ENCODE assay signal across 17 mouse cellular contexts in the genomic region with DNA sequence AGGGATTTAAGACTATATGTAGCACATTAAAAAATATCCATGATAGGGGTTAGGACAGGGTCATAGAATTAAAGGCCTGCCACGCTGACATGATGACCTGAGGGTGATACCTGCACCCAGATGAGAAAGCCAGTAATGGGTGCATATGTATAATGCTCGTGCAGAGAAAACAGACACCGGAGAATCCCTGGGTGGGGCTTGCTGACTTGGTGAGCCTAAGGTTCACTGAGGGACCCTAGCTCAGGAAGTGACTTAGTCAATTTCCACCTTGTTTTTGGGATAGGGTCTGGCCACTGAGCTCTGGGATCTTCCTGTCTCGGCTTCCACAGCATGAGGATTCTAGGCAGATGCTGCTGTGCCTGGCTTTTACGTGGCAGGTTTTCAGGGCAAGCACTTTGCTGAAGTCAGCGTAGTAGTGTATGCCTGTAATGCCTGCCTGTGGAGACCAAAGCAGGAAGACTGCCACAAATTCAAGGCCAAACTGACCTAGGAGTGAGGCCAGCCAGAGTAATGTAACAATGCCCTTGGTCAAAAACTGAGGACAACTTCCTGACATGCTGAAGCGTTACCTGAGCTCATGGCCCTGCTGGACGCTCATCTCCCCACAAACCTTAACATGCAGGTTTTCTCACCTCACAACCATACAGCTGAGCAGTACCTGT. TPM values are rescaled to one million over a fixed set of nuclear protein-coding genes. Genes with fewer than 3 reads are reported as not detected.
DNase-seq lines count a peak whose midpoint lies in the region; ATAC-seq and TF ChIP-seq lines count a peak whose summit lies in the region.
"Had no signal": no experiment of that assay in that cellular context is flagged by ENCODE, and none has a peak within 500 bp of the region (broad histone marks: within the 10 kb centered on the region; RNA-seq: fewer than 3 reads in every experiment).

No protein-coding gene starts in this region.

- TF ChIP-seq EP300 in stomach, postnatal 0 days (optimal IDR thresholded peaks at IDR 0.05), result no peak

- 0 out of 2 replicates have a peak, but pooled peaks have one; percentile 13 for ATAC-seq in forebrain, embryonic 16.5 days
- ATAC-seq in forebrain, embryonic 11.5 days (replicated peaks; ENCODE audit: low FRiP score), result no peak
- ATAC-seq in intestine, embryonic 15.5 days, result peak; percentile 22; the same call in 1 of the 2 replicates
- no peak; the same call in 1 of the 2 replicates for ATAC-seq in intestine, embryonic 16.5 days
- 0 out of 2 replicates have a peak, but pooled peaks have one; percentile 3 for ATAC-seq in stomach, embryonic 16.5 days (ENCODE audit: insufficient read depth, low FRiP score)
- ATAC-seq in stomach, postnatal 0 days (ENCODE audit: low FRiP score, low TSS enrichment), result no peak
- ATAC-seq: forebrain, postnatal 0 days had no signal

- no peak for DNase-seq in forebrain, embryonic 11.5 days (ENCODE audit: low spot score)
- no peak for DNase-seq in stomach, postnatal 0 days (ENCODE audit: low spot score)
- DNase-seq in gastrocnemius, postnatal 25 days, result no peak
- DNase-seq in cerebellum, adult 8-10 months, result no peak
- DNase-seq: cerebellum, adult 11 months; cerebellum, postnatal 25 days; forebrain, postnatal 0 days; kidney, postnatal 36 days; lung, postnatal 10 days; right cerebral cortex, postnatal 14 days had no signal

- 88% methylated on average over 8 of the region's 8 CpGs for WGBS in forebrain, embryonic 16.5 days
- WGBS in forebrain, embryonic 11.5 days, result 87% methylated on average over 8 of the region's 8 CpGs
- 85% methylated on average over 8 of the region's 8 CpGs for WGBS in intestine, embryonic 15.5 days
- 83% methylated on average over 8 of the region's 8 CpGs for WGBS in intestine, embryonic 16.5 days
- 84% methylated on average over 8 of the region's 8 CpGs for WGBS in stomach, embryonic 16.5 days
- 84% methylated on average over 8 of the region's 8 CpGs for WGBS in stomach, postnatal 0 days

- H3K4me2 ChIP-seq in forebrain, embryonic 16.5 days (ENCODE audit: low read length), result no peak overlapping the region
- H3K4me2 ChIP-seq in forebrain, embryonic 11.5 days (ENCODE audit: low read depth, low read length, severe bottlenecking), result no peak overlapping the region
- no peak overlapping the region for H3K4me2 ChIP-seq in intestine, embryonic 15.5 days (replicated peaks)
- no peak overlapping the region for H3K4me2 ChIP-seq in intestine, embryonic 16.5 days (ENCODE audit: low read depth, low read length)
- no peak overlapping the region for H3K4me2 ChIP-seq in stomach, embryonic 16.5 days (ENCODE audit: low read depth, low read length)
- H3K4me2 ChIP-seq in stomach, postnatal 0 days (replicated peaks; ENCODE audit: low read depth), result no peak overlapping the region
- H3K4me2 ChIP-seq: heart, embryonic 15.5 days; limb, embryonic 15.5 days; neural tube, embryonic 12.5 days had no signal

- H3K9me3 ChIP-seq in forebrain, embryonic 16.5 days (ENCODE audit: control insufficient read depth, low read length), result no peaks in the 10 kb centered on the region
- H3K9me3 ChIP-seq in forebrain, embryonic 11.5 days (ENCODE audit: control insufficient read depth, low read length), result no peaks in the 10 kb centered on the region
- H3K9me3 ChIP-seq in intestine, embryonic 15.5 days, result no peaks in the 10 kb centered on the region
- no peaks in the 10 kb centered on the region for H3K9me3 ChIP-seq in intestine, embryonic 16.5 days (ENCODE audit: control insufficient read depth, low read length)
- H3K9me3 ChIP-seq in stomach, embryonic 16.5 days (replicated peaks; ENCODE audit: control insufficient read depth, low read length), result no peaks in the 10 kb centered on the region
- no peaks in the 10 kb centered on the region for H3K9me3 ChIP-seq in stomach, postnatal 0 days (ENCODE audit: control insufficient read depth, low read length)
- H3K9me3 ChIP-seq: heart, embryonic 15.5 days; limb, embryonic 15.5 days; neural tube, embryonic 12.5 days had no signal

- TF ChIP-seq CTCF in stomach, postnatal 0 days (IDR thresholded peaks at IDR 0.05; ENCODE audit: low read depth), result no peak

- H3K27ac ChIP-seq in forebrain, embryonic 16.5 days (ENCODE audit: low read length), result no peak overlapping the region
- H3K27ac ChIP-seq in forebrain, embryonic 11.5 days (ENCODE audit: low read depth, low read length), result no peak overlapping the region
- H3K27ac ChIP-seq in intestine, embryonic 15.5 days, result no peak overlapping the region
- H3K27ac ChIP-seq in intestine, embryonic 16.5 days (ENCODE audit: low read length), result no peak overlapping the region
- no peak overlapping the region for H3K27ac ChIP-seq in stomach, embryonic 16.5 days (ENCODE audit: low read length)
- no peak overlapping the region for H3K27ac ChIP-seq in stomach, postnatal 0 days (replicated peaks)
- H3K27ac ChIP-seq: heart, embryonic 15.5 days; limb, embryonic 15.5 days; neural tube, embryonic 12.5 days had no signal

- H3K9ac ChIP-seq in forebrain, embryonic 16.5 days (replicated peaks; ENCODE audit: low read depth, low read length), result no peak overlapping the region
- no peak overlapping the region for H3K9ac ChIP-seq in forebrain, embryonic 11.5 days (ENCODE audit: low read length)
- no peak overlapping the region for H3K9ac ChIP-seq in intestine, embryonic 15.5 days
- H3K9ac ChIP-seq in intestine, embryonic 16.5 days (ENCODE audit: low read depth, low read length), result no peak overlapping the region
- no peak overlapping the region for H3K9ac ChIP-seq in stomach, embryonic 16.5 days (ENCODE audit: low read length)
- H3K9ac ChIP-seq in stomach, postnatal 0 days (ENCODE audit: low read length), result no peak overlapping the region
- H3K9ac ChIP-seq: forebrain, postnatal 0 days; heart, embryonic 15.5 days; limb, embryonic 15.5 days; neural tube, embryonic 12.5 days had no signal

- H3K4me3 ChIP-seq in forebrain, embryonic 16.5 days (replicated peaks; ENCODE audit: low read length), result no peak overlapping the region
- H3K4me3 ChIP-seq in forebrain, embryonic 11.5 days (ENCODE audit: low read depth, low read length), result no peak overlapping the region
- H3K4me3 ChIP-seq in intestine, embryonic 15.5 days (replicated peaks), result no peak overlapping the region
- H3K4me3 ChIP-seq in intestine, embryonic 16.5 days (ENCODE audit: low read length), result no peak overlapping the region
- no peak overlapping the region for H3K4me3 ChIP-seq in stomach, embryonic 16.5 days (replicated peaks; ENCODE audit: low read length)
- no peak overlapping the region for H3K4me3 ChIP-seq in stomach, postnatal 0 days (ENCODE audit: low read depth, low read length)
- H3K4me3 ChIP-seq: heart, embryonic 15.5 days; limb, embryonic 15.5 days; neural tube, embryonic 12.5 days had no signal

- no peaks in the 10 kb centered on the region for H3K27me3 ChIP-seq in forebrain, embryonic 16.5 days (replicated peaks; ENCODE audit: control insufficient read depth, insufficient read depth, low read length)
- no peaks in the 10 kb centered on the region for H3K27me3 ChIP-seq in forebrain, embryonic 11.5 days (ENCODE audit: control insufficient read depth, insufficient read depth, low read length)
- H3K27me3 ChIP-seq in intestine, embryonic 15.5 days (replicated peaks), result no peaks in the 10 kb centered on the region
- H3K27me3 ChIP-seq in intestine, embryonic 16.5 days (replicated peaks; ENCODE audit: control insufficient read depth, insufficient read depth, low read length), result no peaks in the 10 kb centered on the region
- H3K27me3 ChIP-seq in stomach, embryonic 16.5 days (ENCODE audit: control insufficient read depth, insufficient read depth, low read length), result no peaks in the 10 kb centered on the region
- H3K27me3 ChIP-seq in stomach, postnatal 0 days (ENCODE audit: control insufficient read depth, insufficient read depth, low read length), result no peaks in the 10 kb centered on the region
- H3K27me3 ChIP-seq: heart, embryonic 15.5 days; limb, embryonic 15.5 days; neural tube, embryonic 12.5 days had no signal

- peaks cover 35% of the 10 kb centered on the region for H3K36me3 ChIP-seq in forebrain, embryonic 16.5 days (ENCODE audit: control insufficient read depth, insufficient read depth)
- H3K36me3 ChIP-seq in forebrain, embryonic 11.5 days (ENCODE audit: control insufficient read depth, insufficient read depth, low read length), result peaks cover 8% of the 10 kb centered on the region
- peaks cover 26% of the 10 kb centered on the region for H3K36me3 ChIP-seq in intestine, embryonic 15.5 days
- H3K36me3 ChIP-seq in intestine, embryonic 16.5 days (ENCODE audit: control insufficient read depth, insufficient read depth, low read length), result peaks cover 11% of the 10 kb centered on the region
- H3K36me3 ChIP-seq in stomach, embryonic 16.5 days (ENCODE audit: control insufficient read depth, insufficient read depth, low read length), result peaks cover 26% of the 10 kb centered on the region
- H3K36me3 ChIP-seq in stomach, postnatal 0 days (ENCODE audit: control insufficient read depth, insufficient read depth, low read length), result peaks cover 10% of the 10 kb centered on the region

- H3K4me1 ChIP-seq in forebrain, embryonic 16.5 days (replicated peaks; ENCODE audit: control insufficient read depth, insufficient read depth, low read length), result no peaks in the 10 kb centered on the region
- H3K4me1 ChIP-seq in forebrain, embryonic 11.5 days (replicated peaks; ENCODE audit: control insufficient read depth, insufficient read depth, low read length), result no peaks in the 10 kb centered on the region
- no peaks in the 10 kb centered on the region for H3K4me1 ChIP-seq in intestine, embryonic 15.5 days (replicated peaks)
- H3K4me1 ChIP-seq in intestine, embryonic 16.5 days (ENCODE audit: control insufficient read depth, insufficient read depth, low read length), result no peaks in the 10 kb centered on the region
- H3K4me1 ChIP-seq in stomach, embryonic 16.5 days (ENCODE audit: control insufficient read depth, insufficient read depth, low read length), result no peaks in the 10 kb centered on the region
- no peaks in the 10 kb centered on the region for H3K4me1 ChIP-seq in stomach, postnatal 0 days (replicated peaks; ENCODE audit: control insufficient read depth, insufficient read depth)
- H3K4me1 ChIP-seq: limb, embryonic 15.5 days; neural tube, embryonic 12.5 days had no signal

RNA-seq across cellular contexts. Expression of gene Ivns1abp, which starts 22.8 kb away (rescaled TPM):
- 388 and 450 TPM in 2 replicates for polyA plus RNA-seq in forebrain, embryonic 16.5 days (2015; fragmentation: Nextera tagmentation; extraction: Ambion mirVana)
- 468 and 472 TPM in 2 replicates for polyA plus RNA-seq in forebrain, embryonic 11.5 days (2014; fragmentation: Nextera tagmentation; extraction: Ambion mirVana)
- polyA plus RNA-seq in intestine, embryonic 15.5 days (2015; fragmentation: Nextera tagmentation; extraction: Ambion mirVana), result 313 and 339 TPM in 2 replicates
- polyA plus RNA-seq in intestine, embryonic 16.5 days (2015; fragmentation: Nextera tagmentation; extraction: Ambion mirVana), result 331 and 345 TPM in 2 replicates
- polyA plus RNA-seq in stomach, embryonic 16.5 days (2015; fragmentation: Nextera tagmentation; extraction: Ambion mirVana), result 215 and 222 TPM in 2 replicates
- polyA plus RNA-seq in stomach, postnatal 0 days (2015; fragmentation: Nextera tagmentation; extraction: Ambion mirVana), result 92.8 and 97.5 TPM in 2 replicates
- 100 to 1,000 TPM in 1 of 2 experiments, 10 to 100 TPM in 1; 92.3 to 113 TPM for total RNA-seq in gastrocnemius, postnatal 25 days (2021)

Comparison
In these comparisons a context has a peak if more than half of its experiments do, and no peak if none do; other contexts are left out.
1. ATAC-seq: peak in forebrain, embryonic 16.5 days (single experiment), intestine, embryonic 15.5 days (single experiment) and stomach, embryonic 16.5 days (single experiment); none in forebrain, embryonic 11.5 days (single experiment), intestine, embryonic 16.5 days (single experiment) and stomach, postnatal 0 days (single experiment).